Mouse (Mus musculus): Measurements from ENCODE around the gene Cdca3. TPM values are rescaled to one million over a fixed set of nuclear protein-coding genes. Genes with fewer than 3 reads are reported as not detected.
"Not testable (repeated sequence)": the region's sequence is repeated elsewhere in the genome, so short reads cannot be mapped to it uniquely, and the experiment has no call there.

Gene Cdca3
- total RNA-seq, 2 experiments from 2014 or later = 1.5 to 1.8 TPM

- peak; percentile 84 to 90 for DNase-seq
- intact Hi-C loops (cut with DNase I) = no loop called here
These were observed 703 bp downstream of the Cdca3 start for GRCm38 (mm10) chr6:124829799-124830700.

- intact Hi-C loops (cut with DNase I); DNase-seq: not testable (repeated sequence)
These were observed 1.9 kb downstream of the Cdca3 start for GRCm38 (mm10) chr6:124831199-124831598.

GRCm38 (mm10) chr6:124831649-124832048 is 2.3 kb downstream of the Cdca3 start:
- intact Hi-C loops (cut with DNase I) = no loop called here
- no peak for DNase-seq

- intact Hi-C loops (cut with DNase I) = no loop called here
These were observed 5.2 kb downstream of the Cdca3 start for GRCm38 (mm10) chr6:124834512-124835081.

GRCm38 (mm10) chr6:124835531-124835930 is 6.2 kb downstream of the Cdca3 start:
- no peak for DNase-seq
- intact Hi-C loops (cut with DNase I) = no loop called here

More at GRCm38 (mm10) chr6:124834512-124835081, 5.2 kb downstream of the Cdca3 start:
- no peak for DNase-seq

- intact Hi-C loops (cut with DNase I) = no loop called here
- DNase-seq = no peak
These were observed 7.1 kb downstream of the Cdca3 start for GRCm38 (mm10) chr6:124836411-124836810.

GRCm38 (mm10) chr6:124839805-124840204 is 10.5 kb downstream of the Cdca3 start:
- intact Hi-C loops (cut with DNase I) = no loop called here
- DNase-seq = peak in 1 of 2 experiments; percentile 34

GRCm38 (mm10) chr6:124840241-124841167 is 11.2 kb downstream of the Cdca3 start, which contains the start of gene Gnb3:
Gene Gnb3, minus strand, starts transcription at chr6:124840275.
- intact Hi-C loops (cut with DNase I) = no loop called here

GRCm38 (mm10) chr6:124847305-124847704 is 18.0 kb downstream of the Cdca3 start:
- DNase-seq = peak; percentile 85 to 87
- intact Hi-C loops (cut with DNase I) = no loop called here

More at GRCm38 (mm10) chr6:124840241-124841167, 11.2 kb downstream of the Cdca3 start, which contains the start of gene Gnb3:
- no peak for DNase-seq

- no peak for DNase-seq
- intact Hi-C loops (cut with DNase I) = no loop called here
These were observed 21.2 kb downstream of the Cdca3 start for GRCm38 (mm10) chr6:124850535-124850934.

GRCm38 (mm10) chr6:124854647-124855046 is 25.3 kb downstream of the Cdca3 start:
- intact Hi-C loops (cut with DNase I) = loop anchor here (5.0 kb wide), 2 partner anchors 48 to 63 kb away; no protein-coding TSS in a partner anchor
- no peak for DNase-seq

GRCm38 (mm10) chr6:124856321-124856720 is 27.0 kb downstream of the Cdca3 start:
- intact Hi-C loops (cut with DNase I) = loop anchor here (5.0 kb wide), 2 partner anchors 46 to 61 kb away; no protein-coding TSS in a partner anchor
- no peak for DNase-seq

GRCm38 (mm10) chr6:124856916-124857839 is 27.8 kb downstream of the Cdca3 start, which contains the start of gene P3h3:
Gene P3h3, minus strand, starts transcription at chr6:124857752.
- intact Hi-C loops (cut with DNase I) = loop anchor here (5.0 kb wide), 2 partner anchors 45 to 60 kb away; no protein-coding TSS in a partner anchor
- DNase-seq = peak; percentile 69 to 73

GRCm38 (mm10) chr6:124857840-124858530 is 28.6 kb downstream of the Cdca3 start:
- DNase-seq = no peak
- intact Hi-C loops (cut with DNase I) = loop anchor here (5.0 kb wide), 2 partner anchors 44 to 59 kb away; no protein-coding TSS in a partner anchor

- intact Hi-C loops (cut with DNase I) = loop anchor here (5.0 kb wide), 2 partner anchors 44 to 59 kb away; no protein-coding TSS in a partner anchor
- DNase-seq = no peak
These were observed 29.4 kb downstream of the Cdca3 start for GRCm38 (mm10) chr6:124858561-124859318.

- intact Hi-C loops (cut with DNase I) = loop anchor here (5.0 kb wide), 2 partner anchors 43 to 58 kb away; no protein-coding TSS in a partner anchor
These were observed 30.4 kb downstream of the Cdca3 start for GRCm38 (mm10) chr6:124859725-124860124.

GRCm38 (mm10) chr6:124860511-124860910 is 31.2 kb downstream of the Cdca3 start:
- DNase-seq = no peak
- intact Hi-C loops (cut with DNase I) = no loop called here

More at GRCm38 (mm10) chr6:124859725-124860124, 30.4 kb downstream of the Cdca3 start:
- peak; percentile 83 to 87 for DNase-seq

Measured in gastrocnemius, postnatal 36 days (tissue).